In genomic region chr3:85829047-85829446, GRCm38 (mm10) we compare ENCODE assay signal across 16 mouse cellular contexts. TPM values are rescaled to one million over a fixed set of nuclear protein-coding genes. Genes with fewer than 3 reads are reported as not detected.
DNase-seq lines count a peak whose midpoint lies in the region; ATAC-seq and TF ChIP-seq lines count a peak whose summit lies in the region.
"Had no signal": no experiment of that assay in that cellular context is flagged by ENCODE, and none has a peak within 500 bp of the region (broad histone marks: within the 10 kb centered on the region; RNA-seq: fewer than 3 reads in every experiment).

No protein-coding gene starts in this region.

- H3K79me2 ChIP-seq in liver, adult 2 months (ENCODE audit: control insufficient read depth, insufficient read depth, low read length), result peaks cover 3% of the 10 kb centered on the region; the same call in 1 of the 2 replicates

- no peak for ATAC-seq in liver, embryonic 12.5 days
- ATAC-seq: activated CD4-positive, CD25-positive, alpha-beta regulatory T cell, adult 4 months had no signal

- peak; percentile 16 for DNase-seq in adrenal gland, postnatal 10 days
- DNase-seq in adrenal gland, adult 18-20 months (ENCODE audit: low spot score in 2 of 2), result no peak
- DNase-seq in liver, adult 2 months (ENCODE audit: extremely low read depth, low read depth, low spot score), result peak; percentile 38
- peak; percentile 36 to 41 for DNase-seq in kidney, adult 8-10 months
- peak; percentile 73 for DNase-seq in lung, postnatal 36 days
- no peak for DNase-seq in right cerebral cortex, postnatal 36 days (ENCODE audit: low spot score in 2 of 2)
- DNase-seq in natural killer cell, adult 2 months (ENCODE audit: low spot score in 2 of 2), result no peak
- DNase-seq: thymus, postnatal 4 days had no signal

- H3K4me2 ChIP-seq in liver, embryonic 12.5 days, result no peak overlapping the region
- H3K4me2 ChIP-seq: heart, embryonic 12.5 days; hindbrain, embryonic 13.5 days; midbrain, embryonic 12.5 days had no signal

- no peak for TF ChIP-seq POLR2A in liver, adult 2 months (IDR thresholded peaks at IDR 0.05; ENCODE audit: extremely low read depth, insufficient read depth, low read length)

- no peak overlapping the region for H3K27ac ChIP-seq in liver, adult 2 months (replicated peaks; ENCODE audit: insufficient read depth, low read depth, low read length)
- H3K27ac ChIP-seq in liver, embryonic 12.5 days, result no peak overlapping the region
- H3K27ac ChIP-seq: hindbrain, embryonic 13.5 days; liver, embryonic 14.5 days; midbrain, embryonic 12.5 days had no signal

- WGBS in liver, adult 2 months, result 51% methylated on average over 4 of the region's 4 CpGs
- 51% methylated on average over 4 of the region's 4 CpGs for WGBS in liver, embryonic 12.5 days (ENCODE audit: insufficient replicate concordance)

- H3K4me3 ChIP-seq in liver, adult 2 months (ENCODE audit: insufficient read depth, low read depth, low read length), result no peak overlapping the region
- no peak overlapping the region for H3K4me3 ChIP-seq in liver, embryonic 12.5 days
- H3K4me3 ChIP-seq: heart, embryonic 12.5 days; hindbrain, embryonic 13.5 days; midbrain, embryonic 12.5 days had no signal

- H3K27me3 ChIP-seq in liver, adult 2 months (ENCODE audit: control insufficient read depth, insufficient read depth, low read length), result no peaks in the 10 kb centered on the region
- H3K27me3 ChIP-seq in liver, embryonic 12.5 days (replicated peaks), result no peaks in the 10 kb centered on the region
- H3K27me3 ChIP-seq: heart, embryonic 12.5 days; hindbrain, embryonic 13.5 days; midbrain, embryonic 12.5 days had no signal

- no peaks in the 10 kb centered on the region for H3K9me3 ChIP-seq in liver, embryonic 12.5 days (replicated peaks)
- H3K9me3 ChIP-seq: G1E; heart, embryonic 12.5 days; hindbrain, embryonic 13.5 days; midbrain, embryonic 12.5 days had no signal

- H3K4me1 ChIP-seq in liver, adult 2 months (ENCODE audit: control insufficient read depth, insufficient read depth, low read length), result no peaks in the 10 kb centered on the region
- H3K4me1 ChIP-seq in liver, embryonic 12.5 days, result no peaks in the 10 kb centered on the region
- H3K4me1 ChIP-seq: heart, embryonic 12.5 days had no signal

- no peaks in the 10 kb centered on the region for H3K36me3 ChIP-seq in liver, adult 2 months (ENCODE audit: control insufficient read depth, insufficient read depth, low read length)
- H3K36me3 ChIP-seq in liver, embryonic 12.5 days, result no peaks in the 10 kb centered on the region
- H3K36me3 ChIP-seq: G1E; heart, embryonic 12.5 days; hindbrain, embryonic 13.5 days; midbrain, embryonic 12.5 days had no signal

- H3K9ac ChIP-seq in liver, adult 2 months (ENCODE audit: low read depth, low read length), result no peak overlapping the region
- no peak overlapping the region for H3K9ac ChIP-seq in liver, embryonic 12.5 days
- H3K9ac ChIP-seq: heart, embryonic 12.5 days; hindbrain, embryonic 13.5 days; liver, embryonic 14.5 days; midbrain, embryonic 12.5 days had no signal

- no peak for TF ChIP-seq CTCF in liver, adult 2 months (IDR thresholded peaks at IDR 0.05; ENCODE audit: low read depth, low read length)

RNA-seq across cellular contexts. Expression of gene Fam160a1, which starts 12.0 kb away (rescaled TPM):
- 1 to 10 TPM; 6.1 to 9.4 TPM for total RNA-seq in adrenal gland, postnatal 10 days (2021)
- 1 to 10 TPM; 6.8 to 7.2 TPM for total RNA-seq in adrenal gland, adult 18-20 months (2021)
- 1.8 and 3.0 TPM in 2 replicates for total RNA-seq in liver, adult 2 months (2014; rRNA removed)
- 3.4 and 4.7 TPM in 2 replicates for polyA plus RNA-seq in liver, adult 2 months (2012; rRNA removed)
- polyA plus RNA-seq in liver, embryonic 12.5 days (2016; fragmentation: Nextera tagmentation; extraction: Ambion mirVana), result 0.44 and 0.47 TPM in 2 replicates
- total RNA-seq: common myeloid progenitor, adult 5-6 weeks had no signal
- polyA plus RNA-seq: G1E had no signal

RNA-seq across cellular contexts. Expression of gene Glt28d2, which starts 58.3 kb away (rescaled TPM):
- total RNA-seq in adrenal gland, postnatal 10 days (2021), result 1 to 10 TPM; 1.4 to 2.5 TPM
- total RNA-seq in adrenal gland, adult 18-20 months (2021), result 1 to 10 TPM; 1.4 to 1.7 TPM
- 3.0 and 3.4 TPM in 2 replicates for total RNA-seq in liver, adult 2 months (2014; rRNA removed)
- 1.6 TPM in 2 replicates for polyA plus RNA-seq in liver, adult 2 months (2012; rRNA removed)
- 0.20 and 0.24 TPM in 2 replicates for polyA plus RNA-seq in liver, embryonic 12.5 days (2016; fragmentation: Nextera tagmentation; extraction: Ambion mirVana)
- total RNA-seq: common myeloid progenitor, adult 5-6 weeks; G1E had no signal
- polyA plus RNA-seq: G1E had no signal

RNA-seq across cellular contexts. Expression of gene Gm37240, which starts 58.3 kb away (rescaled TPM):
- 1 to 10 TPM; 3.9 to 6.6 TPM for total RNA-seq in adrenal gland, postnatal 10 days (2021)
- 1 to 10 TPM; 5.7 to 7.9 TPM for total RNA-seq in adrenal gland, adult 18-20 months (2021)
- 2.2 and 7.7 TPM in 2 replicates for total RNA-seq in liver, adult 2 months (2014; rRNA removed)
- polyA plus RNA-seq in liver, adult 2 months (2012; rRNA removed), result 6.9 and 14.8 TPM in 2 replicates
- polyA plus RNA-seq in liver, embryonic 12.5 days (2016; fragmentation: Nextera tagmentation; extraction: Ambion mirVana), result 0.52 and 1.1 TPM in 2 replicates
- total RNA-seq: common myeloid progenitor, adult 5-6 weeks; G1E had no signal
- polyA plus RNA-seq: G1E had no signal

Comparison
In these comparisons a context has a peak if more than half of its experiments do, and no peak if none do; other contexts are left out.
1. DNase-seq: peak in adrenal gland, postnatal 10 days (single experiment), liver, adult 2 months (single experiment), kidney, adult 8-10 months (2 of 2) and lung, postnatal 36 days (single experiment); none in adrenal gland, adult 18-20 months (0 of 2), right cerebral cortex, postnatal 36 days (0 of 2) and natural killer cell, adult 2 months (0 of 2).